Mouse (Mus musculus): ENCODE measurements at regions not wholly inside any gene's neighbourhood (a gene's known extent, or its start where the extent isn't known, plus 50 kb on each side); places are given as distances from the start of the nearest gene placed in this dataset.

DNA sequence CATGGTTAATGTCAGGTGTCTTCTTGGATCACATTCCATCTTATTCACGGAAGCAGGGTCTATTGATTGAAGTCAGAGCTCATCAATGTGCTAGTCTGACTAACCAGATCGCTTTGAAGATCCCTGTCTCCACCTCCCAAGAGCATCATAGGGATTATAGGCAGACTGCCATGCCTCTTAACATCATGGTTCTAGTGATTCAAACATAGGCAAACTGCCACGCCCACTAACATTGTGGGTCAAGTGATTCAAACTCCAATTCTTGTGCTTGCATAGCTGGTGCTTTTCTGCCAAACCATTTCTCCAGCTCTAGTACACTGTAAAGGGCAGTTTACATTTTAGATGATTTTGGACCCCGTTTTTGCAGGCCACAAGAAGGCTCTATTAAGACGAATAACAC lies 77.1 kb upstream of the Sash1 start:
- no peak overlapping the region for H3K27ac ChIP-seq (replicated peaks; ENCODE audit: low read depth, low read length)
- H3K4me3 ChIP-seq (ENCODE audit: insufficient read depth, low read depth, low read length): no peak overlapping the region
- no peaks in the 10 kb centered on the region for H3K4me1 ChIP-seq (ENCODE audit: control insufficient read depth, insufficient read depth, insufficient read length, low read length)

DNA sequence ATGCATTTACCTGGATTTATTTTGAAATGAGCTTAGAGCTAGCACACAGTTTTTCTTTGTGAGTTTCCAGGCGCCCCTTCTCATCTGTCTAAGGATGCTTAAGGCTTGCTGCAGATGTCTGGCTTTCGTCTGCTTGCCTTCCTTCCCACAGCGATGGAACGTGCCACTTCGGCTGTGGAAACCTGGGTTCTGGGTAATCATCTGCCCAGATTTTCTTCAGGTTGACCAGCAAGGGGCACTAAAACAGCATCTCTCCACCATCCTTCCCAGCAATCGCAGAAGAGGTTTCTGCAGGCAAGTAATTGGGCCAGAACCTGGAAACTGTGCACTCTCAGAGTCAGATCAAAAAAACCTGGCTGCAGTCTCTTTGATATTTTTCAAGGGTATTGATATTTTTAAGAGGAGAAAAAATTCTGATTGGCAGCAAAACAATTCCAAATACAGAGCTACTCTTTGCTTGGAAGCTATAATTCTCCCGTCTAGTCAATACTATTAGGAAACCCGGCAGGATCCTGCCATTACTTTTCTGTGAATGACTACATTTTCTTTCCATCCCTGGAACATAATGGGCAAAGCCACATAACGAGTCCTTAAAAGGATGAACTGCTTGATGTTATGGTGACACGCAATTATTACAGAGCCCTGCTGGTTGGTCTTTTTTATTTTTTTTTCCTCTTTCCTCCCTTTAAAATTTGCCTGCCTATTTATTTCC lies 75.2 kb upstream of the Sash1 start:
- Histone ChIP-seq H3K4me1 (ENCODE audit: control insufficient read depth, insufficient read depth, insufficient read length, low read length) (no peaks in the 10 kb centered on the region), H3K27ac (replicated peaks; ENCODE audit: low read depth, low read length) (no peak overlapping the region), H3K4me3 (ENCODE audit: insufficient read depth, low read depth, low read length) (no peak overlapping the region)

DNA sequence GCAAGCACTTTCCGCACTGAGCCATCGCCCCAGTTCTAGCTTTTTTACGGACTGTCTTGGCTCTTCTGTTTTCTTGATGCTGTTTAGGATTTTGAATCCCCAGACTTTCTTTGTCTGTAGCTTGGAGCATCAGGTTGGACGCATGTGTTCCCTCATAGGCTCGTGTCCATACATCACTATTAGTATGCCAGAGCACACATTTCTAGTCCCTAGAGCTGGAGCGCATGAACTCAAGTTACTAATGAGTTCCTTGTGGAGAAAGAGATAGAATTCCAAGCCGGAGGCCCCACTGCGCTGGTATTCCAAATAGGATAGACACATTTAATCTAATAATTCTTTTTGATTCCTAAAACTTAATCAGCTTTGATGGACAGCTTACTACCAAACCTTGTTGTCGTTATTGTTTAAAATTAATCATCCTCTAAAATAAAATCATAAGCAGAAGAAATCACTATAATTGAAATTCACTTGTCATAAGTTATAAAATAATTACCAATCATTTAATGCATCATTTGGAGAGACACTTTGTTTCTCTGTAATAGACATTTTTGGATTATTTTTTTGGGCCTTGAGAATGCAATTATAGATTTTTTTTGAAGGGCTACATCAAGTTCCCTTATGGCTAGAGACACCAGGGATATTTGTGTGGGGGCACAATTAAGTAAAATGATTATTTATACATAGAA lies 74.5 kb upstream of the Sash1 start:
- no peaks in the 10 kb centered on the region; the same call in 1 of the 2 replicates for H3K4me1 ChIP-seq (ENCODE audit: control insufficient read depth, insufficient read depth, insufficient read length, low read length)
- H3K4me3 ChIP-seq (ENCODE audit: insufficient read depth, low read depth, low read length): no peak overlapping the region
- no peak overlapping the region for H3K27ac ChIP-seq (replicated peaks; ENCODE audit: low read depth, low read length)

DNA sequence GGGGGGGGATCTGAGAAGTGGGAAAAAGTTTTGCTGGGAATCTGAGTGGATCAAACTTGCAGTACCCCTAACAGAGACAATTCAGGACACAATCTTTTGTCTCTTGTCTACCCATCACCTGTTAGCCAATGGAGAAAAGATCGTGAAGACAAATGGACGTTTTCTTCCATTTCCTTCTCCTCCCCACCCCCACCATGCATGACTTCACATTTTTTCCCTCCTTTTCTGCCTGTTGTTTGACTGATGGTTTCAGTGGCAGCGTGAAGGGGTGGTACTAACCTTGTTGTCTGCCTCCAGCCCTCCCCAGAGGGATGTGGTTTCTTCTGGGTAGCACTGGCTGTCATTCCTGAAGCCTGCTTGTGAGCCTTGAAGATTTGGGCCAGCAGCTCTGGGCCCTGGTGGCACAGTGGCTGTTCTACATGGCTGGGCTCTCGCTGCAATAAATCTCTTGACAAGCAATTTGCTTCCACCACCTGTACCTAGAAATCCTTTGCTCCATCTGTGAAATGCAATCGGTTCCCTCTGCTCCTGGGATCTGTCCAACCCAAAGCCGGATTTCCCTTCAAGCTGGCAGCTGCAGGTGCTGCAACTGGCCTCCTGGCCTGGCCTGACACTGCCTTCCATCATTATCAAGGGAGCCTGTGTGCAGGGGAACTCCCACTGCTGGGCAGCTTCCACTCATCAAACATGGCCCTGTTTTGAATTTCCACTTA lies 69.8 kb upstream of the Sash1 start:
- no peak overlapping the region for H3K27ac ChIP-seq (replicated peaks; ENCODE audit: low read depth, low read length)

DNA sequence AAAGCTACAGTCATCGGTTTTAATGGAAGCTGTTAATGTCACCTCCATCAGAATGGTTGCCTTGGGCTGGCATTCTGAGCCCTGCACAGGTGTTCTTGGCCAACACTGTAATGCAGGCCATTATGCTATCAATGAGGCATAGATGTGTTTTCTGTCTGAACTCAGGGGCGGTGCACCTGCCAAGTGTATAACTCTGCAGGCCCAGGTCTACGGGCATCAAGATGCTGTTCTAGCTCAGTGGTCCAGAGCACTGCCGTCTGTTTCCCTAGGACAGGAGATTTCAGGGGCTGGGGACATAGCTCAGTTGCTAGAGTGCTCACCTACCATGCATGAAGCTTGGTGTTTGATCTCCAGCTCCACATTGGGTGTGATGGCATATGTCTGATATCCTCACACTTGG lies 68.1 kb upstream of the Sash1 start:
- Histone ChIP-seq H3K4me1 (ENCODE audit: control insufficient read depth, insufficient read depth, insufficient read length, low read length) (peaks cover 2% of the 10 kb centered on the region; the same call in 1 of the 2 replicates), H3K4me3 (ENCODE audit: insufficient read depth, low read depth, low read length) (no peak overlapping the region), H3K27ac (replicated peaks; ENCODE audit: low read depth, low read length) (no peak overlapping the region)

More for the DNA sequence above, 69.8 kb upstream of the Sash1 start:
- Histone ChIP-seq H3K4me1 (ENCODE audit: control insufficient read depth, insufficient read depth, insufficient read length, low read length) (peaks cover 2% of the 10 kb centered on the region; the same call in 1 of the 2 replicates), H3K4me3 (ENCODE audit: insufficient read depth, low read depth, low read length) (no peak overlapping the region)

DNA sequence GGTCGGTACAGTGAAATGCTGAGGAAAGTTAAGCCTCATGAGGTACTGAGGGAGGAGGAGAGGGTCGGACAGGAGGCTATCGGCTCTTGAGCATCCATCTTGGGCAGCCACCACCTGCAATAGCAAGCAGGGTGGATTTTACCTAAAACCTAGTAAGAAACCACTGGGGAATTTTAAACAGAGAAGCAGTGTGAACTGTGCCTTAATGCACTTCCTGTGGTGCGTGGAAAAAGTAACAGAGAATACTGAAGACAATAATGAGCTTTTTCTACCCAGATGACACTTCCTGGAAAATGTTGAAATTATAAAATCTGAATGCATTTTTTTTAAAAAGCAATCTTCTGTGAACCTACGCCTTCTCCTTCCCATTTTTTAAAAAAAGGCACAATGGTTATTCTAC lies 67.1 kb upstream of the Sash1 start:
- H3K27ac ChIP-seq (replicated peaks; ENCODE audit: low read depth, low read length): no peak overlapping the region
- no peak overlapping the region for H3K4me3 ChIP-seq (ENCODE audit: insufficient read depth, low read depth, low read length)
- H3K4me1 ChIP-seq (ENCODE audit: control insufficient read depth, insufficient read depth, insufficient read length, low read length): peaks cover 2% of the 10 kb centered on the region; the same call in 1 of the 2 replicates

DNA sequence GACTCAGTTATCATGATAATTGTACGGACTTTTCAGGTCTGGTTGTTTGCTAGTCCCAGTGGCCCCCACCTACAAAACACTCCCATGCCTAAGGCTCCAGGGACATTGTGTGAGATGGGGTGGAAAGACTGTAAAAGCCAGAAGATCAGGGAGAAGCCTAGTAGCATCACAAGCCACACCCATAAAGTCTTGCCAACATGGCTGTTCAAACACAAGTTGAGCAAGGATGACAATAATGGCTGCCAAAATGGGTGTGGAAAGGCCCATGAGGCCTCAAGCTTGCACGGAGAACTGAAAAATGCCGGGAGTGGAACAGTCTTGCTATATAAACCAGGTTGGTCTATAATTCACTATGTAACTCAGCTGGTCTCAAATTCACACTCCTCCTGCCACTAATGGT lies 66.1 kb upstream of the Sash1 start:
- peaks cover 2% of the 10 kb centered on the region; the same call in 1 of the 2 replicates for H3K4me1 ChIP-seq (ENCODE audit: control insufficient read depth, insufficient read depth, insufficient read length, low read length)

DNA sequence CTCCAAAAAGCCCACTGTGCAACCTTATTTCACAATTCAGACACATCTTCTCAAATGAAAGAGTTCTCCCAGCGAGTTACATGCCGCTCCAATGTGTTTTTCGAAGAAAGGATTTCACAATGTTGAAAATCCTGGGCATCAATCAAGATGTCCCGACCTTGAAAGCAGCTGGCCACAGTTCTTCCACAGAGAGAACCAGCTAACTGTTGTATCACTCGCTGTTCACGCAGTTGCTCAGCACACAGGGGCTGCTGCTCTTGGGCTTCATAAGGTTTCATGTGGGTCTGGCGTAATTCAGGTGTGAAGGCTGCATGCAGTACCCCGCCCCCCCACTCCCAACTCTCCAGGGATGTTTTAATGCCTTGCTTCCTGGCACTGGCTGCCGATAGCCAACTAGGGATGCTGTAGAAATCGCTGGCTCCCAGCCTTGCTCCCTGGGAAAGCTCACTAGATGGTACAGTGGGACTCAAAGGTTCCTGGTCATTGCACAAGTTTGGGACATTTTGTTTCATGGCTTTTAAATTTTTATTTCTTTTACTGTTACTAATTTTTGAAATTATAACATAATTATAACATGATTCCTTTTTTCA lies 65.5 kb upstream of the Sash1 start:
- H3K4me1 ChIP-seq (ENCODE audit: control insufficient read depth, insufficient read depth, insufficient read length, low read length): peaks cover 2% of the 10 kb centered on the region; the same call in 1 of the 2 replicates
- H3K27ac ChIP-seq (replicated peaks; ENCODE audit: low read depth, low read length): no peak overlapping the region
- H3K4me3 ChIP-seq (ENCODE audit: insufficient read depth, low read depth, low read length): no peak overlapping the region

More for the DNA sequence above, 66.1 kb upstream of the Sash1 start:
- no peak overlapping the region for H3K27ac ChIP-seq (replicated peaks; ENCODE audit: low read depth, low read length)
- no peak overlapping the region for H3K4me3 ChIP-seq (ENCODE audit: insufficient read depth, low read depth, low read length)

DNA sequence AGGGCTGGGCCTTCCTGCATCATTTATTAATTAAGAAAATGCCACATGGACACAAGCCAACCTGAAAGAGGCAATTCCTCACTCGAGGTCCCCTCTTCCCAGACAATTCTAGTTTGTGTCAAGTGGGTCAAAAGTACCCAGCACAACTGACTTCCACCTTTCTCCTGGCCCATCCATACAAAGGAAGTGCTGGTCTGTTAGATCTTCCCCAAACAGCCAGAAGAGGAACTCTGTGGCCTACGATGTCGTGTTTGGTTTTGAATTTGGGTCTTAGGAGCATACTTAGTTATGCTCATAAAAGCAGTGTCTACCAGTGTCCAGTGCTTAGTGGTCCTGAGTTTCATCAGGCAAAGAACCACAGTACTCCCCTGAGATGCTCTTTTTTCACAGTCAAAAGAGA lies 62.4 kb upstream of the Sash1 start:
- H3K27ac ChIP-seq (replicated peaks; ENCODE audit: low read depth, low read length): no peak overlapping the region

DNA sequence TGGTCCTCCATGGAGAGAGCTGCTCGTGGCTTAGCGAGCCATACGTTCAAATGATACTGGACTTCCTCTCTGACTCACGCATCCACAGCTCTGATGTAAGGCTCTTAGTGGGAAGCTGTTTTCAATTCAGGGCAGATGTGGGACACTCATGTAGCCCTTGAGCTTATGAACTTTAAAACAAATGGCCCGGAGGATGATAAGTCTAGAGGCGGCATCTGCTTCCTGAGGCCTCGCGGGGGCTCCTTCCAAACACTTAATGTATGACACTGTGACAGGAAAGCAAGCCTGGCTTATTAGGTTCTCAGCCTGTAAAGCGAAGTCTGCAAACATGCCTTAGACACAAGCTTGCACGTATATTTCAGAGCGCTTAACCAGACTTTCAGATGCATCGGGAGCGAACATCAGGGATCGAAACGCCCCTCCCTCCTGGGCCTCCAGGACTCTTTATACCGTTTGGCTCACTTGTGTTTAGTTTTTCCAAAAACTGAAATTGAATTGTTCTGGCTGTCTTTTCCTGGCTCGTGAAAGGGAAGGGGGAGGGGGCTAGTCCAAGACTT lies 59.4 kb upstream of the Sash1 start:
- Histone ChIP-seq H3K27ac (replicated peaks; ENCODE audit: low read depth, low read length) (peak overlapping the region; percentile 31; the same call in 1 of the 2 replicates), H3K4me3 (ENCODE audit: insufficient read depth, low read depth, low read length) (peak overlapping the region; percentile 32), H3K4me1 (ENCODE audit: control insufficient read depth, insufficient read depth, insufficient read length, low read length) (0 out of 2 replicates have a peak, but pooled peaks cover 4% of the 10 kb centered on the region)

More for the DNA sequence above, 62.4 kb upstream of the Sash1 start:
- Histone ChIP-seq H3K4me1 (ENCODE audit: control insufficient read depth, insufficient read depth, insufficient read length, low read length) (0 out of 2 replicates have a peak, but pooled peaks cover 6% of the 10 kb centered on the region), H3K4me3 (ENCODE audit: insufficient read depth, low read depth, low read length) (no peak overlapping the region)

DNA sequence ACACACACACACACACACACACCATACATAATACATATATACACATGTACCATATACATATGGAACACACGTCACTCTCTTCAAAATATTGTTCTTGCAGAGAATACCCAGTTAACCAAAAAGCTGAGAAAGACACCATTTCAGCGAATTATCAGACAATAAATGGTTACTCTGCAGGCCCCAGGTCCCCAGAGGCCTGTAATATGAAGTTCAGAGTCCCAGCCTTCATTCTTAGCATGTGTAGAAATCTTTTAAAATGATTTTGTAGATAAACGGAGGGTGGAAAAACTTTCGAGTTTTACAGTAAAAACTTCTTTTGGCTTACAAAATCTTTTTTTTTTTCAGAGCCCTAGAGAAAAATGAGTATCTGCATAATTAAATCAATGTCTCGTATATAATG lies 58.7 kb upstream of the Sash1 start:
- Histone ChIP-seq H3K4me1 (ENCODE audit: control insufficient read depth, insufficient read depth, insufficient read length, low read length) (0 out of 2 replicates have a peak, but pooled peaks cover 4% of the 10 kb centered on the region), H3K27ac (replicated peaks; ENCODE audit: low read depth, low read length) (no peak overlapping the region), H3K4me3 (ENCODE audit: insufficient read depth, low read depth, low read length) (no peak overlapping the region)

DNA sequence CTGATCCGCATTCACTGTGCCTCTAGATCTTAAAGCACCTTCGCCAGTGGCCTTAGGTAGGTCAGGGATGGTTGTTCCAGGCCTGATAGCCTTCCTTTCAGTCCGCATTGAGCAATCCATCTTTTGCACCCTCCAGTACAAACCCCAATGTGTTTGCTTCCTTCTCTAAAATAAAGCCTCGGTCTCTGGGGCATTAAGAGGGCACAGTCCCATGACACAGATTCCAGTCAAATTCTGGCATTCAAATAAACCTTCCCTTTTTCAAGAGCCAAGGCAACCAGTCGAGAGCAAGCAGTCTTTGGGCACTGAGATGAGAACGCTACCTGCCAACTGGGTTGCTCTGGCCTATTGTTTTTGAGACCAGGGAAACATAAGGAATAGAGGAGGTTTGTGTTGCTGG lies 57.8 kb upstream of the Sash1 start:
- Histone ChIP-seq H3K4me3 (ENCODE audit: insufficient read depth, low read depth, low read length) (no peak overlapping the region), H3K27ac (replicated peaks; ENCODE audit: low read depth, low read length) (no peak overlapping the region), H3K4me1 (ENCODE audit: control insufficient read depth, insufficient read depth, insufficient read length, low read length) (0 out of 2 replicates have a peak, but pooled peaks cover 4% of the 10 kb centered on the region)

DNA sequence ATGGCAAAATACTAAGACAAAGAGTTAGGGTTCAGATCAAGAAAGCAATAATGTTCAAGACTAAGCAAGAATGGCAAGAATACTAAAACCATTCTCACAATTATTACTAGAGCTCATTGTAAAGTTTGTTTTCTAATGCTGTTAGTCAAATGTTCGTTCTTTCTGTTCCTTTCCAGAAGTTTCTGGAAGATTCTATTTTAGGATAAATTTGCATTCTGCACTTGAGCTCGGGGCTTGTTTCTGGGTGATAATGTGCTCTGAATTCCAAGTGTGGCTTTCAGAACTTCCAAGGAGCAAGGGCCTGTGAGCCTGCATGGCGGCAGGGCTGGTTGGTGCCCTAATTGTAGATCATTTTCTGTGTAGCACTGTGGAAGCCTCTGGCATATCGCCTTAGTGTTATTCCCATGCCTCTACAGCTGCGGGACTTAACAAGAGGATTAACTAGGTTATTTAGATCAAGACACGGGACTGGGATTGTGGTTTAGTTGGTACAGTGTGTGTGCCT lies 57.1 kb upstream of the Sash1 start:
- no peak overlapping the region for H3K4me3 ChIP-seq (ENCODE audit: insufficient read depth, low read depth, low read length)
- H3K4me1 ChIP-seq (ENCODE audit: control insufficient read depth, insufficient read depth, insufficient read length, low read length): 0 out of 2 replicates have a peak, but pooled peaks cover 4% of the 10 kb centered on the region
- H3K27ac ChIP-seq (replicated peaks; ENCODE audit: low read depth, low read length): no peak overlapping the region

DNA sequence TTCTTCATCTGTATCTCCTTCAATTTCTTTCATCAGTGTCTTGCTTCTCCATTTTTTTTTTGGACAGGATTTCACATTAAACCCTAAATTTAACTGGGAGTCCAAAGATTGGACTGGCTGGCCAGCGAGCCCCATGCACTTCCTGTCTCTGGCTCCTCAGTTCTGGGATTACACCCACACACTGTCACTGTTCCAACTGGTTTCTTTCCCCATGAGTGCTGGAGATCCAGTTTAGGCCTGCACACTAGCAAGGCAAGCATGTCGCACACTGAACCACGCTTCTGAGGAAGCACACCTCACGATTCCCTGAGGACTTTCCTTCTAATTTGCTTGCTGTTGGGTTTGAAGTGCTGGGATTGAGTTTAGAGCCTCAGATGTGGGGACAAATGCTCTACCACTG lies 50.5 kb upstream of the Sash1 start:
- Histone ChIP-seq H3K4me3 (ENCODE audit: insufficient read depth, low read depth, low read length) (no peak overlapping the region), H3K27ac (replicated peaks; ENCODE audit: low read depth, low read length) (no peak overlapping the region), H3K4me1 (ENCODE audit: control insufficient read depth, insufficient read depth, insufficient read length, low read length) (no peaks in the 10 kb centered on the region)
